Mouse (Mus musculus) thymus, postnatal 25 days (tissue): ENCODE data around the gene Adad1.

ENCODE experiments used
- DNase-seq: peaks from one replicate; pipeline ENCODE4 v3.0.0; 2022

The Adad1 gene

DNA sequence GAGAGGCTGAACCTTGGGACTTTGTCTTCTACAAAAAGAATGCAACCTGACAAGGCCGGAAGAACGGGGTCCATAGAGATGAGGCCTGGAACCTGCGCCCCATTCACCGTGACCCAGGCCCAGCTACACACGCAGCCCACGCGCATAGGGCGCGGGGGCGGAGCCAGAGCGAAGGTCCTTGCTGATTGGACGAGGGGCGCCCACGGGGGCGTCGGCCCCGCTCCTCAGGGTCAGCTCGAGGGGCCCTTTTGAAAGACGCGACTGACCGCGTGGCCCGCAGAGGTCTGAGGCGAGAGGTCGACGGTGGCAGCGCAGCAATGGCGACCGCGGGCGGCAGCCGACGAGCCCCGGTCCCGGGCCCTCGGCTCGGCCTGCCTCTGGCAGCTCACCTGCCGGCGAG, at the start of gene Adad1:
Gene Adad1 (plus strand): TSS at position 122 of the 400 bp plus-strand sequence.
- DNase-seq: no peak

- no peak for DNase-seq
These were observed 25.3 kb upstream of the Adad1 start for GRCm38 (mm10) chr3:37037979-37038378.

DNA sequence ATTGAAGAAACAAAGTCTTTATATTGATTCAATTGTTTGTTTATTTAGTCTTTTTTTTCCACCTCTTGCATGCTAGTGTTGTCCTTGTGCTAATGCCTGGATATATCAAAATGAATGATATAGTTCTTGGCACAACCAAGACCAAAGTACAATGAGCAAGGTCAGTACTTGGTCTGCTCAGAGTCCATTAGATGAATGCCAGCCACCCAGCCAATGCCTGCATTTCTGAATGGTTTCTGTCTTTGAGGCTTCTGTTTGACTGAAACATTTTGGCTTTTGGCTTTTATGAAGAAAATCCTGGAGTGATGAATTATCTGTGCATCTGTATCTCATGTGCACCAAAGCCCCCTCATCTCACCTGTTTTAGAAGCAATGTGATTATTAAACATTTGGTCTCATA, 23.5 kb upstream of the Adad1 start:
- no peak for DNase-seq

DNA sequence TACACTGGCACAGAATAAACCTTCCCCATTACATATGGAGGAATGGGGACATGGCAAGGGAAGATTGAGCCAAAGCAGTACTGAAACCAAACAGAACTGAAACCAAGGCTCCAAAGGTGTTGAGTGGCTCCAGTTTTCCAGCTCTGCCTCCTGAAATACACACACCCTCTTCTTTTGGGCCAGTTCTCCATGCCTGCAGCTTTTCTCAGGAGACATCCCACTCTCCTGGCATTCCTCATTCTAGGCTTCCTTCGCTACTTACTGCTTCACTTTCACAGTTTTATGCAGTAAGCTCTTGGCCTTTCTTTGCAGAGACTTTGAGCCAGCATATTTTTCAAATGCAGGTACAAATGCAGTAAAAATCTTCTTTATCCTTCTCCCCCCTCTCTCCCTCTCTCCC, 11.8 kb upstream of the Adad1 start:
- DNase-seq: no peak

DNA sequence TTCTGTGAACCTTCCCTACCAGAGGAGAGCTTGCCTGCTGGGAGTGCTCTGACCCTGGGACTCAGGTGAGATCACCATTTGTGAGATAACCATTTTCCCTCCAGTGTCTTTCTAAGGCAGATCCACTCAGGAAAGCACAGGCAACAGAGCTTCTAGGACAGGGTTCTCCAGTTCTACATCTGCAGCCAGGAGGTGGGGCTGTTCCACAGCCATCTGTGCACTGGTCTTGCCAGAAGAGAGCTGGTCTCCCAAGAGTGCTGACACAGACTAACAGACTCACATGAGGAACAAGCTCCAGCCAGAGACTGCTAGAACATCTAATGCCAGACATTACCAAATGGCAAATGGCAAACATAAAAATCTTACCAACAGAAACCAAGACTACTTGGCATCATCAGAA, 9.9 kb downstream of the Adad1 start:
- DNase-seq: peak; percentile 19

GRCm38 (mm10) chr3:37084860-37085259, 21.5 kb downstream of the Adad1 start:
- no peak for DNase-seq

GRCm38 (mm10) chr3:37090721-37091120, 27.4 kb downstream of the Adad1 start:
- no peak for DNase-seq

- DNase-seq: peak; percentile 6
These were observed 62.3 kb downstream of the Adad1 start, which contains the start of gene Il2 for GRCm38 (mm10) chr3:37125655-37126054. TSS of gene Il2 (minus strand) at chr3:37125959.

DNA sequence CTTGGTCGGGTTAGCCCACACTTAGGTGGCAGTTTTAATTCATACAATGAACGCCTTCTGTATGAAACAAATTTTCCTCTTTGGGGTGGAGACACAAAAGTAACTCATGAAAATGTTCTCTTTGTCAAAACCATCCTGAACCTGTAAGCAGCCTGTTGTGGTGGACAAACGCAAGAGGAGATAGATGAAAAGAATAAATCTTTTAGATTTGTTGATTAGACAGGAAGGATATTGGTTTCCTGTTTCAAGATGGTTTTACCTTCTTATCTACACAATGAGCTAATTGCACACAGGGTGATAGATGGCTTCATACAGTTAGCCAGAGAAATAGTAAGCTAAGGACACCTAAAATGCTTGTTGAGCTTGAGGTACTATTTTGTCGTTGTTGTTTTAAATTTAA, 62.8 kb downstream of the Adad1 start:
- DNase-seq: no peak

- no peak for DNase-seq
These were observed 64.9 kb downstream of the Adad1 start for GRCm38 (mm10) chr3:37128269-37128668.

DNA sequence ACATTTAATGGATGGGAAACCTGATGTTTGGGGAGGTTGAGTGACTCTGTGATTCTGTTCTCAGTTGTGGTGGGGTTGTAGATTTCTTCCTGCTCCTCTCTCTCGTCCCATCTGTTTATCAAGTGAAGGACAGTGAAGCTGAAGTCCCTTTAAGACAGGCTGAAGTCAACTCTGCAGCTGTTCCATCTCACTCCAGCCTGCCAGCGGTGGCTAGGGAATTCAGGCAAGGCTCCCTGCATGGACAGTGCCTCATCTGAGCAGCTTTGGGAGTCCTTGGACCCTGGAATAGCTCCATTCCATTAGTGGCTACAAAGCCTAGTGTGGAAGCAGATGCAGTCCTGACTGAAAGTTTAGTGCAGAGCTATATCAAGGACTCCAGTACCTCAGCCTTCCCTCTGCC, 65.7 kb downstream of the Adad1 start:
- DNase-seq: no peak

DNA sequence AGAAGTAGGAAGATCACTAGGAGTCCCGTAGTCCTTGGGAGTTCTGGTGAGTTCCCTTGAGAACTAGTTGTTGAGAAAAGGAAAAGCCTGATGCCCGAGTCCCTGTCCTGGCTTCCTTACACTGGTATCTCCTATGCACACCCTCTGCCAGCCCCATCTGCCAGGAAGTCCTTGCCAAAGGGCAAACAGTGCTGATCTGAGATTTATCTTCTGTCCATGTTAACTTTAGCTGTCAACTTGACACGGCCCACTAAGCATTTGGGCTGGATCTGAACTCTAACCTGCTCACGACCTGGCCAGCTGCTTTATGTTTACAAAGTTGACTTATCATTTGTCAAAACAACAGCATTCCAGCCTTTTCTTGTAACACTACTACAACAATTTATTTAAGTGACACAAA, 73.9 kb downstream of the Adad1 start:
- no peak for DNase-seq

DNA sequence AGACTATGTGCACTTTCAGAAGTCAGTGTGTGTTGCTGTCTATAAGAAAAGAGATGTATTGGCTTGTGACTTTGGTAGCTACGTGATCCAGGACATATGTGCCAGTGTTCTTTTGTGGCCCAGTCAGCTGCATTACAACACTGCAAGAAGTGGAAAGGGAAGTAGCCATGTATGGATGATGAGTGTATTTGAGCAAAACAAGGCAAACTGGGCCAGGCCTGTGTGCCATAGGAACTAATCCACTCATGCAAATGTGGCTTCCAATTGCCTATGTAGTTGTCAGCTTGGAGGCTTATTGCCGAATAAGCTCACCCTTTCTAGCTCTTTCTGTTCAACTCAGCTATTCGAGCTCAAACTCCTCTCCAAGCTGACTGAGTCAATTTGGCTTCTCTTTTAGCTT, 75.9 kb downstream of the Adad1 start:
- no peak for DNase-seq

- DNase-seq: no peak
These were observed 77.0 kb downstream of the Adad1 start for GRCm38 (mm10) chr3:37140168-37140906.

- DNase-seq: no peak
These were observed 78.5 kb downstream of the Adad1 start for GRCm38 (mm10) chr3:37141827-37142226.

DNA sequence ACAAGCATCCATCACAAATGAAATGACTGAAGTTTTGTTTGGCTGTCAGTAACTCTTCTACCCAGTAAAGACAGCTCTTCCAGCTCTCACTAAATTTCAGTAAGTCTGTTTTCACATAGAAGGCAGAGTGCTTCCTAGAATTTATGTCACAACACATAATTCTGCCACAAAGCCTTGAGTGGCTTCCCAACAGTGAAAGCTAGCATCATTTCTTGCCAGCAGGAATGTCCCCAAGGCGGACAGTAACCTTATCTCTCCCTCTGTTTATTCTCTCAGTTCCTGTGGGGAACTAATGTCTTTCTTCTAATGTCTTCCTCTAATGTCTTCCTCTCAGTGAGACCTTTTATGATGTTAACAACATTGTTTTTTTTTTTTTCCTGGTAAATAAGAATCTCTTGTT, 81.7 kb downstream of the Adad1 start:
- DNase-seq: no peak

- DNase-seq: no peak
These were observed 83.1 kb downstream of the Adad1 start for GRCm38 (mm10) chr3:37146406-37146805.

GRCm38 (mm10) chr3:37146810-37147209, 83.5 kb downstream of the Adad1 start:
- DNase-seq: no peak

- peak; percentile 12 for DNase-seq
These were observed 88.9 kb downstream of the Adad1 start for GRCm38 (mm10) chr3:37152274-37152673.

DNA sequence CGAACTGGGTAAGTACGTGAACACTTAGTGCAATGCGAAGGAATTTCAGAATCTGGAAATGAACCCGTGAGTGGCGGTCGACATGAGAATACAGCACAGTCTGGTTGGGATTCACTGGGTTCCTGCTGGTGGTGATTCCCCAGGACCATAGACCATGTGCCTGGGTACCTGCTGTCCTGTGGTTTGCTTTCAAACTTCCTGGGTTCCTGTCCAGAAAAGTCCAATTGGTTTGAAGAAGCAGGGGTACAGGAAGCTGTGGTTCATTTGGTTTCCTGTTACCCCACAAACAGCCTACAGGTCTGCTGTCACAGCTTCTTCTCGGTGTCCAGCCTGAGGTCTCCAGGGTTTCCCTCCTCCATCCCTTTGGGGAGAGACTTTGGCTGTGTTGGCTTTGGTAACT, 89.7 kb downstream of the Adad1 start:
- DNase-seq: no peak

- DNase-seq: no peak
These were observed 91.1 kb downstream of the Adad1 start for GRCm38 (mm10) chr3:37154396-37154795.

- DNase-seq: no peak
These were observed 93.8 kb downstream of the Adad1 start for GRCm38 (mm10) chr3:37157082-37157481.

DNA sequence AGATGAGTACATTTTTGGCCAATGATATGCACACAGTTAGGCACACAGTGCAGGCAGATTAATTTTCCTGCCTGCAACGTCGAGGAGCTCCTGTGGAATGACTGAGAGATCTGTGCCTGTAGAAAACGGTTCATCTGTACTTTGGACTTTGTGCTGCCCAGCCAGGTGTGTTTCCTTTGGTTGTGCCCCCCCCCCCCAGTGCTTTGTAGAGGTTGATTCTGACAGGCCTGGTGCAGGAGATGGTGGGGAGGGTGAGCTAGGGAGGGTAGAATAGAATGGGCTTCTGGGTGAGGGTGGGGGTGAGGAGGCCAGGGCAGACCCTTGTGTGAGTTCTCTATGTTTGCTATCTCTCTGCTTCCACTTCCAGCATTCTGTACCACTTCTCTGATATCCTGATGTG, 94.9 kb downstream of the Adad1 start:
- no peak for DNase-seq

DNA sequence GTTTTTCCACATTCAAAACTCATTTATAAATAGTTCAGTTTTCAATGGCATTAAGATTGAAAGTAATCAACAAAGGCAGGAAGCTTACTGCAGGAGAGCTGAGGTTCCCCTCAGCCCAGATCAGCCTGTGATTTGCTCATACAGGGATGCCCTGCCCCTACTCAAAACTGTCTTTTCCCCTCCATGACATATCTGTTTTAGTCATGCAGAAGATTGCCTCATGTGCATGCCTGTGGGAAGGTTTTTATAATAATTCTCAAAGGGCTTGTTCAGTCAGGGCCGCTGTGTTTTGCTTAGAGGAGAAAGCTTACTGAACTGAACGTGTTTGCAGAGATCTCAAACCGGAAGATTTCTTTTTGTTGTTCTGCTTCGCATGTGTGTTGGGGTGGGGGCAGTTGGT, 97.8 kb downstream of the Adad1 start:
- DNase-seq: no peak

GRCm38 (mm10) chr3:37169283-37169682, 106.0 kb downstream of the Adad1 start:
- DNase-seq: no peak
